Mouse (Mus musculus) brain, embryonic 18.5 days (tissue): Measurements from ENCODE around the gene Gm4187.
"Not testable (repeated sequence)": the region's sequence is repeated elsewhere in the genome, so short reads cannot be mapped to it uniquely, and the experiment has no call there.

Experiments used
- DNase-seq: peaks from one replicate; pipeline ENCODE4 v3.0.0-alpha.2; 2012; ENCODE audit warnings: low read depth, low spot score

Gene Gm4187

DNA sequence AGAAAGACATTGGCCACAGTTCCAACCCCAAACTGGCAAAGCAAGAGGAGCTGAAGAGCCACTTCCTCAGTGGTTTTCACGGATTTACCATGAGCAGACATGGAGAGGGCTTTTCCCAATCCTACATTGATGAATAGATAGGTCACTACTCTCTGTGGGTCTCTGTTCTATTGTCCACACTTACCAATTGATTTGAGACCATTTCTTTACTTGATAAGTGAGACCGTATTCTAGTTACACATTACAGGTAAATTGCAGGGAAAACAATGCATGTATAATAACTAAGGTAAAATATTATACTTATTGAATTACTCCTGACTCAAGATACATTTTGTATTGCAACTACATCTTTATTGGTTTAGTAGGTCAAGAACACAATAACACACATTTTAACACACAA, at the start of gene Gm4187:
Gene Gm4187 (minus strand): TSS at position 101 of the 400 bp plus-strand sequence.
- not testable (repeated sequence) for DNase-seq

DNA sequence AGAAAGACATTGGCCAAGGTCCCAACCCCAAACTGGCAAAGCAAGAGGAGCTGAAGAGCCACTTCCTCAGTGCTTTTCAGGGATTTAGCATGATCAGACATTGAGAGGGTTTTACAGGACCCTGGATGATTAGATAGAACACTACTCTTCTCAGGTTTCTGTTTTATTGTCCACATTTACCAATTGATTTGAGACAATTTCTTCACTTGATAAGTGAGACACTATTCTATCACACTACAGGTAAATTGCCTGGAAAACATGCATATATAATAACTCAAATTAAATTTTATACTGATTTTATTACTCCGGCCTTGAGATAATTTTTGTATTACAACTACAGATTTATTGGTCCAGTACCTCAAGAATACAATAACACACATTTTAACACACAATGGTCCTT, 41.4 kb upstream of the Gm4187 start, which contains the start of gene Gm8660:
Gene Gm8660 (minus strand): TSS at position 101 of the 400 bp plus-strand sequence.
- not testable (repeated sequence) for DNase-seq
